Mouse (Mus musculus): ENCODE data around the gene Gzmk.
"Not testable (repeated sequence)": the region's sequence is repeated elsewhere in the genome, so short reads cannot be mapped to it uniquely, and the experiment has no call there.

Gene Gzmk

GRCm38 (mm10) chr13:113225811-113226210, at the start of gene Gzmk:
Gene Gzmk, minus strand, starts transcription at chr13:113225908.
- no peak for DNase-seq (ENCODE audit: low read depth)

DNA sequence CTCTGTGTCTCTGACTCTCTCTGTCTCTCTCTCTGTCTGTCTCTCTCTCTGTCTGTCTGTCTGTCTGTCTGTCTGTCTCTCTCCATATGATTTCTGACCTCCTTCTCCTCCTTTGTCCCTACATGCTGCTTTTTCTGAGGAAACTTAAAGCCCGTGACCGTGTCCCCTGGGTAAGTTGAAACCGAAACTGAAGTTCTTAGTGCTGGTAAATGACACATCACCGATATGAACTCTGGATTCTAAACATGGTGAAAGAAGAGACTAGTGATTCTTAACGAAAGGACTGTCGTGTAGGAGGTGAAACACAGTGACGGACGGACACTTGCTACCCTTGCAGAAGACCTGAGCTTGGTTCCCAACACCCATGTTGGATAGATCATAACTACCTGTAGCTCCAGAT, 45.5 kb upstream of the Gzmk start:
- DNase-seq (ENCODE audit: low read depth), result peak; percentile 26

GRCm38 (mm10) chr13:113269777-113270776, 44.4 kb upstream of the Gzmk start:
- peak; percentile 74 for DNase-seq (ENCODE audit: low read depth)

- DNase-seq (ENCODE audit: low read depth), result peak; percentile 82
These were observed 41.5 kb upstream of the Gzmk start for GRCm38 (mm10) chr13:113267204-113267603.

GRCm38 (mm10) chr13:113266495-113266951, 40.8 kb upstream of the Gzmk start:
- DNase-seq (ENCODE audit: low read depth), result peak; percentile 57

DNA sequence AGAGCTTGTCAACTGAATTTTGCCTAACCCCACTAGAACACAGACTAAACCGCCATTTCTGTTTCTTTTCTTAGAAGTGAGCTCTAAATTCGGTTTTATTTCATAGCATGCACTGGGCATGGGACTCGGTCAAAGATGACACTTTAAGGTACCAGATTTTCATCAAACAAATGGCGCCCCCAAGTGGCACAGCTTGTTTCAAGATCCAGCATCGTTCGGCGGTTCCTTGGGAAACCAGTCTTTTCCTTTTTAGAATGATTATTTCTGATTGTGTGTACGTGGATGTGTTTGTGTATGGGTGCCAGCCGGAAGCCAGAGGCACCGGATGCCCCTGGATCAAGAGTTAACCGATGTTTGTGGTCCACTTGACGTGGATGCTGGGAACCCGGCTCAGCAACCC, 39.5 kb upstream of the Gzmk start:
- peak; percentile 25 for DNase-seq (ENCODE audit: low read depth)

GRCm38 (mm10) chr13:113262822-113263221, 37.1 kb upstream of the Gzmk start:
- DNase-seq (ENCODE audit: low read depth), result peak; percentile 8

DNA sequence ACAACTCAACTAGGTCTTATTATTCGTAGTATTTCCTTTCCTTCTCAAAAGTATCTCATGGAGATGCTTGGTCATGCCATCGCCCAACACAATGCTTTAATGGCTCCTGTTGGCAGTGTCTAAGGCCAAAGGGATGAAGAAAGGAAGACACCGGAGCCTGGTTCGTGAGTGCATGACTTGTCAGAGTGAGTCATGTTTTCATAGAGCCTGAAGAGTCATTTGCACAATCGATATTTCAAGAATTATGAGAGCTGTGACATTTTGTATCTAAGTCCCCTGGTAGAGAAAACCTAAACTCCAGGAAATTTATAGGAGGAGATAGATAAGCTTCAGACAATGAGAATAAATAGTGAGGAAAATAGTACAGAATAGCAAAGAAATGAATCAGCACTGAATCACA, 33.5 kb upstream of the Gzmk start:
- no peak for DNase-seq (ENCODE audit: low read depth)

GRCm38 (mm10) chr13:113257190-113257589, 31.5 kb upstream of the Gzmk start:
- no peak for DNase-seq (ENCODE audit: low read depth)

DNA sequence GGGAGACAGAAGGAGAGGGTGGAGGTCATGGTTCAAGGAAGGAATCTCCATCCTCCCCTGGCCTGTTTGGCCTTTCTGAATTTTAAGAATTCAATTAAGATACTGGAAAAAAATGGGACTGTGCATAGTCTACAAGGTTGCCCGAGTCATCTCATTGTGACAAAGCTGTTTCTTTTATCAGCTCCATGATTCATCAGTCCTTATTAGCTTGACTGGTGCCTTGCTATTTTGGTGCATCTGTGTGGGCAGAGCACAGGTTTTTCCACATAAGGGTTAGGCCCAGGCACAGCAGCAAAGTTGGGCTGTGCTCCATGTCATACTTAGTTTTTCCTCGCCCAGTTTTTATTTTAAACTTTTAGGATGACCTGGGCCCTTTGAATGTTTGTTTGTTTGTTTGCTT, 31.1 kb upstream of the Gzmk start:
- DNase-seq (ENCODE audit: low read depth), result no peak

DNA sequence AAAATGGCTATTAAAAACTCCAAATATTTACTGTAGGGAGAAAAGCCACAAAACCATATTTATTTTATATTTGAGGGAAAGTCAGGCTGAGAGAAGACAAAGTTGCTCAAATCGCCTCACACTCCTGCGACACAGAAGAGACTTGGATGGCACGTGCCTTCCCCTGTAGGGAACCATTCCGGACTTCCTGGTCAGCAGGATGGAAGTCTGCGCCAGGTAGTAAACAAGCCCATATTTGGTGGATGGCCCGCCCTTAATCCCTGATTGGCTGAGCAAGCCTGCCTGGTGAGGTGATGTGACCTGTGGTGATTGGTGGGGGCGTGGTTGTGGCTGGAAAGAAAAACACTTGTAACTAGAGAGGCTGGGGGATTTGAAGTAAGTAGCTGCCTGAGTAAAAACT, 26.9 kb upstream of the Gzmk start:
- DNase-seq (ENCODE audit: low read depth), result not testable (repeated sequence)

DNA sequence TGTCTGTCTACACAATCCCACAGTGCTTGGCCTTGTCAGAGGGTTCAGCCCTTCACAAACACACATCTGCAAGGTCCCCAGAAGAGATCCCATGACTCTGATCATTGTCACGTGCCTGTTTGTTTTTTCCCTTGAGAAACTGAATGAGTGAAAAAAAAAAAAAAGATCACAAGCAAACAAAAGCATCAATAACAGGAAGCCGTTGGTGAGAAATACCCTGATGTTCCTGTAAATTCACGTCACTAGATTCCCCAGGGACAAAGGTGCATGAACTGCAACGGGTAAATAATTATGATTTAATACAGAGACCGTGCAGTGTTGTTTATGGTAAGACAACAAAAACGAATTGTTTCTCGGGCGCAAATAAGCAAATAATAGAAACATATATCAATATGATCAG, 19.3 kb upstream of the Gzmk start:
- no peak for DNase-seq (ENCODE audit: low read depth)

DNA sequence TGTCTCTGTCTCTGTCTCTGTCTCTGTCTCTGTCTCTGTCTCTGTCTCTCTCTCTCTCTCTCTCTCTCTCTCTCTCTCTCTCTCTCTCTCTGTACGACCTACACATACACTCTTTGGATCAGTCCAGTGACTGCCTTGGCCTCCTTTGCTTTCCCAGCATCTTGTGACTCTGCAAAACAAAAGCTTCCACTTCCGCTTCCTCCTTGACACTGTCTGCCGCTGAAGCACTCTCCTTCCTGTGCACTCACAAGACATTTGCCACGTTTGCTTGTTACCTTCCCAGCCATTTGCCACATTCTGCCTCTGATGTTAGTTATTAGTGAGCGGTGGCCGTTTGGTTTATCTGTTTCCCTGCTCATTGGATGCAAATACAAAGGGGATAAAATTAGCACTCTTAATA, 16.4 kb upstream of the Gzmk start:
- DNase-seq (ENCODE audit: low read depth), result no peak

- no peak for DNase-seq (ENCODE audit: low read depth)
These were observed 2.2 kb upstream of the Gzmk start for GRCm38 (mm10) chr13:113227666-113228463.

GRCm38 (mm10) chr13:113227076-113227475, 1.4 kb upstream of the Gzmk start:
- peak; percentile 1 for DNase-seq (ENCODE audit: low read depth)

- DNase-seq (ENCODE audit: low read depth), result no peak
These were observed 1.6 kb downstream of the Gzmk start for GRCm38 (mm10) chr13:113224105-113224504.

DNA sequence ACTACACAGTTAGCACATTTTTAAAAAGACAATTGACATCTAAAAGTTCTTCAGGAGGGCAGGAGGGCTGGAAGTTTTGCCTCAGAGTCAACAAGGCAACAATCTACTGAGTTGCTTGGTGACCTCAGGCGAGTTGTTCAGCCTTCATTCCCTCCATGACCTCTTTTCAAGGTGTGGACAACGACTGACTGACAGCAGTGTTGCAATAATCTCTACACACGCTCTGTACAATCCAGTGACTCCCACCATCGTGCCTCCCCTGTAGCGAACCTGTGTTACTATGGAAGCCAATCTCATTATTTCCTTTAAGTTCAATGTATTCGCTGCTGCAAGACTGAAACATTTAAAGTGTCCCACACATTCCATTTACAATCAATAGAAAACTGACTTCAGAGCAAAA, 3.9 kb downstream of the Gzmk start:
- no peak for DNase-seq (ENCODE audit: low read depth)

DNA sequence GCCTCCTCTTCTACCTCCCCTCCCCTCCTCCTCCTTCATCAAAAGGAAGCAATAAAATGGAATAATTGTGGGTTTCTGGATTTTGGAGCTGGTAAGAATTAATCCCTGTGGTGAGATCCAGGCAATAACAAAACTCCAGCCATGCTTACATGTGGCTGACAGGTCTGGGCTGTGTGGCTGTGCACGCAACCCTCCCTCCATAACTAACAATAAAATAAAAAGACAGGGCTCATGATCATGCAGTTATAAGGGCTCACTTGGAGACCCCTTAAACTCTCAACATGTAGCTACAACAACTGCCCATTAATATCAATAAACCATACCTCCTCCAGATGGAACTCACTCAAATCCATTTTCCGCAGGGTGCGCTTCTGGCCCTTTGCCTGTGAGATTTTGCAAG, 11.8 kb downstream of the Gzmk start:
- no peak for DNase-seq (ENCODE audit: low read depth)

- DNase-seq (ENCODE audit: low read depth), result no peak
These were observed 13.3 kb downstream of the Gzmk start for GRCm38 (mm10) chr13:113212401-113212800.

DNA sequence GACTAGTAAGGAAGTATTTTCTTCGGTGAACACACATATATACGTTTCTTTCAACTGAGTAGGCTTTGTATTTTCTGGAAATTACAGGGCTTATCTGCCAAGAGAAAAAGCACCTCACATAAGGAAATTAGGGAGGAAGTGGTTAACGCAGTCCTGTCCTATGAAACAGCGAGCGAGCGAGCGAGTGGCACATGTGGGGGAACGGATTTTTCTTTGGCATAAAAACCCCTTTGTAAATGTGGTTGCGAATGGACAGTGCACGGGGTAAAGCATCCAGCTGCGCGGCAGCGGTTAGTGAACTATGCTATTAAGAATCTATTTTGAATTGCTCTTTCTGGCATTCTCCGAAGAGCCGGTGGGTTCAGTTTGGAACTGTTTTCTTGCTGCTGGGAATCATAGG, 14.4 kb downstream of the Gzmk start:
- no peak for DNase-seq (ENCODE audit: low read depth)

GRCm38 (mm10) chr13:113209624-113210023, 16.1 kb downstream of the Gzmk start, which contains the start of gene Esm1:
Gene Esm1, plus strand, starts transcription at chr13:113209659.
- no peak for DNase-seq (ENCODE audit: low read depth)

DNA sequence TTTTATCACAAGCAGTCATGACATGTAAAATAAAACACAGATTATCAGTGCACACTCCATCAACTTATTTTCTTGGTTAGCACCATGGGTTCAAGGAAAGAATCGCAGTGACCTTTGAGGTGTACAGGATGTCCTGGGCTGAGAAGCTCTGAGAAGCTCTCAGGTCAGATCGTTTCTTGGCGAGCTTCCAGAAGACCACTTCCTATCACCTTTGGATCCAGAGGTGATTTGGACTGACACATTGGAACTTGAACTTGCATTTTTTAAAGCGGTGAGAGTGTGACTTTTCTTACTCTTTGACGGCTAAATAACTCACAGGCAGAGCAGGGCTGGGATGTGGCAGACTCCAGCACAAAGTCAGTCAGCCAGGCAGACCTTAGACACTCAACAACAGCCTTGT, 20.4 kb downstream of the Gzmk start:
- DNase-seq (ENCODE audit: low read depth), result no peak

DNA sequence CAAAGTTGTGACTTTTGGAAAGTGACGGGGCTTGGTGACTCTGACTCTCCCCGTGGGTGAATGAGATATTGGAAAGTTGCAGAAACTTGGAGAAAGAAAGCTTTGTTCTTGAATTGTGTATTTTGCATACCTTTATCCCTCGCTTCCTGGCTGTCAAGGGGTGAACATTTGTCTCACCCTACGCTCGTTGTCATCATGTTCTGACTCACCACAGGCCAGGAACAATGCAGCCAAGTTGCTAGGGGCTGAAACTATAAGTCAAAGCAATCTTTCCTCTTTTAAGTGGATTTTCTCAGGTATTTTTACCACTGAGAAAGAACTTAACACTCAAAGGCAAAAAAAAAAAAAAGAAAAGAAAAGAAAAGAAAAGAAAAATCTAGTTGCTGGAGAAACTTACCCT, 22.6 kb downstream of the Gzmk start:
- DNase-seq (ENCODE audit: low read depth), result no peak

Measured in 416B (cell line).